Mouse (Mus musculus) midbrain, embryonic 10.5 days (tissue): ENCODE results near the gene Nup210. TPM values are rescaled to one million over a fixed set of nuclear protein-coding genes. Genes with fewer than 3 reads are reported as not detected.

Source experiments
- DNase-seq: peaks from one replicate; pipeline ENCODE4 v3.0.0-alpha.2; 2017; ENCODE audit warnings: low spot score
- H3K27ac ChIP-seq: fragments of 300-500 bp; sonication (generic); replicated peaks from 2 replicates; pipeline ENCODE4 v1.5.1; 2016; ENCODE audit warnings: mild to moderate bottlenecking
- H3K27me3 ChIP-seq: fragments of 300-500 bp; sonication (generic); 2 replicates; pipeline ENCODE4 v1.6.1; 2016; ENCODE audit warnings: low read depth, mild to moderate bottlenecking; ENCODE audit not compliant: poor library complexity, severe bottlenecking
- H3K36me3 ChIP-seq: fragments of 300-500 bp; sonication (generic); 2 replicates; pipeline ENCODE4 v1.6.1; 2016; ENCODE audit warnings: mild to moderate bottlenecking, moderate library complexity
- H3K4me1 ChIP-seq: fragments of 300-500 bp; sonication (generic); 2 replicates; pipeline ENCODE4 v1.6.1; 2016
- H3K4me3 ChIP-seq: fragments of 300-500 bp; sonication (generic); 2 replicates; pipeline ENCODE4 v1.5.1; 2016; ENCODE audit warnings: mild to moderate bottlenecking, moderate library complexity
- H3K9me3 ChIP-seq: fragments of 300-500 bp; sonication (generic); replicated peaks from 2 replicates; pipeline ENCODE4 v1.6.1; 2016; ENCODE audit warnings: mild to moderate bottlenecking
- WGBS: fragments of 180-500 bp; shearing (Covaris S2); methylation state at CpG from one replicate; pipeline ENCODE4 v1.1.7; 2016; 5-methylcytosine and 5-hydroxymethylcytosine counted together
- polyA plus RNA-seq: library from polyadenylated mRNA; unstranded; fragments of >200 nt; fragmentation: Nextera tagmentation; extraction: Ambion mirVana; gene quantifications from 2 replicates; pipeline ENCODE4 v1.2.1, GENCODE M21; 2016

Gene Nup210
- polyA plus RNA-seq, 1 experiment from 2014 or later, result 26.2 TPM

DNA sequence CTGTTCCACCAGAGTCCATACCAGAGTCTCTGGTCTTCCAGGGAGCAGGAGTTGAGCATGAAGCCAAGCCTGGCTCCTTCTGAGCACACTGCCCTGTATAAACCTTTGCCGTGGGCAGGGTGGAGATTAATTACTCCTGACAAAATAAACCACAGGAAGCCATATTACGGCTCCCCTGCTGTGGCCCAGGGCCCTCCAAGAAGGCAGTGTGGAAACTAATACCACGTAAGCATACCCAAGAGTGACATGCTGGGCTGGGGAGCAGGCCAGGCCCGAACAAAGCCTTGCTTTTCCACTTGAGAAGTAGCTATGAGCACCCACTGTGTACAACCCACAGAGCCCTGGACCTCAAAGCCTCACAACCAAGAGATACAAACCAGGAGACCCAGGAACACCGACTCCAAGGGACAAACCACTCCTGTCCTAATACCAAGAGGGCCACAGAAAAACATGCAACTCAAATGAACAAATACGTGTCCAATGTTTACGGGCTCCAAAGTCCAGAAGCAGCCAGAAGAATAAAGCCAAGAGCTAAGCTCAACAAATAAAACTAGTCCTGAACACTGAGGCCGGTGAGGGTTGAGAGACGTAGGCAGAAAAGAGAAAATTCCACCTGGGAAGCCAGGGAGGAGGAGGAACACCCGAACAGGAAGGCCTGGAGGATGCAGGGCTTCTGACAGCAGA is 24.3 kb downstream of the Nup210 start:
- 86% methylated on average over 10 of the region's 10 CpGs for WGBS
- H3K4me1 ChIP-seq, result no peaks in the 10 kb centered on the region
- H3K27me3 ChIP-seq, result no peaks in the 10 kb centered on the region
- peaks cover 95% of the 10 kb centered on the region for H3K36me3 ChIP-seq
- no peak overlapping the region for H3K27ac ChIP-seq
- no peak for DNase-seq
- no peak overlapping the region for H3K4me3 ChIP-seq
- H3K9me3 ChIP-seq, result no peaks in the 10 kb centered on the region; the same call in 1 of the 2 replicates

DNA sequence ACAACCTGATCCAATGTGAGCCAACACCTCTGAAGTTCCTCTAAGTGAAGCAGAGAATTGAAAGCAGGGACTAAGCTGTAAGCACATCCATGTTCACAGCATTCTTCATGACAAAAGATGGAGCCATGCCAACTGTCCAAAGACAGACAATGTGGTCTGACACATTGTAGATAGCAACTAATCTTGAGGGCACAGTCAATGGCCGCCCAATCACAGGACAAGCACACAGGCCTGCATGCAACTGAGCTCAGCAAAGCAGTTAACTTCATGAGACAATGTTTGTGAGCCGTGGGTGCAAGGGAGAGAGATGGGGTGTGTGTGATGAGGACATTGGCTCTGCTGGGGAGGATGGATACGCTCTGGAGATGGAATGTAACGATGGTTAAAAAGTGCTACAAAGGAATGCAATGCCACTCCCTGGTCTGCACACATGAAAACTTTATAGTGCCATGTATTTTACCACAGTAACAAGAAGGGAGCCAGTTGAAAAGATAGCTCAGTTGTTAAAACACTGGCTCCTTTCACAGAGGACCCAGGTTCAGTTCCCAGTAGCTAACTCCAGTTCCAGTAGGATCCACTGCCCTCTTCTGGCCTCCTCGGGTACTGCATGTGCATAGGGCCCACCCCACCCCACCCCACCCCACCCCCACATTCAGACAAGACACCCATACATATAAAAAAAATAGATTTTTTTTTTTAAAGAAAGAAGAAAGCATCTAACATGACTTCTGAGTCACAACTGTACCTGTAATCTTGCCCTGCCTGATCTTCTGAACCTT is 31.3 kb downstream of the Nup210 start:
- Histone ChIP-seq H3K4me1 (no peaks in the 10 kb centered on the region), H3K27ac (no peak overlapping the region), H3K9me3 (no peaks in the 10 kb centered on the region), H3K4me3 (no peak overlapping the region), H3K27me3 (no peaks in the 10 kb centered on the region), H3K36me3 (peaks cover 69% of the 10 kb centered on the region)
- 78% methylated on average over 5 of the region's 5 CpGs for WGBS
- DNase-seq, result peak; percentile 24

DNA sequence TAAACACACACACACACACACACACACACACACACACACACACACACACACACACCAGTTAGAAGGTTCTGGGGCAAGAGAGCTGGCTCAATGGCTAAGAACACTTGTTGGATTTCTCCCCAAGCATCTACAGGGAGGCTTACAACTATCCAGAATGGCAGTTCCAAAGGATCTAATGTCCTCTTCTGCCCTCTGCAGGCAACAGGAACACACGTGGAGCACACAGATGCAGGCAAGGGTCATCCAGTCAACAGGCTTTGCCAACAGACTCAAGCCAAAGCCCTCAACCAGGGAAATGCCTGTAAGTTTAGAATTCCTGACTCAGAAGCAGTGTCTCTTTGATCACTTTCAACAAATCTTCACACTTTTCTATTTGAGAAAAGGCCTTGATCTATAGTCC is 36.6 kb downstream of the Nup210 start:
- no peaks in the 10 kb centered on the region for H3K9me3 ChIP-seq
- H3K27ac ChIP-seq, result no peak overlapping the region
- H3K4me1 ChIP-seq, result no peaks in the 10 kb centered on the region
- H3K27me3 ChIP-seq, result no peaks in the 10 kb centered on the region
- 25% methylated on average over 1 of the region's 1 CpGs for WGBS
- no peak overlapping the region for H3K4me3 ChIP-seq
- no peak for DNase-seq
- peaks cover 59% of the 10 kb centered on the region for H3K36me3 ChIP-seq

DNA sequence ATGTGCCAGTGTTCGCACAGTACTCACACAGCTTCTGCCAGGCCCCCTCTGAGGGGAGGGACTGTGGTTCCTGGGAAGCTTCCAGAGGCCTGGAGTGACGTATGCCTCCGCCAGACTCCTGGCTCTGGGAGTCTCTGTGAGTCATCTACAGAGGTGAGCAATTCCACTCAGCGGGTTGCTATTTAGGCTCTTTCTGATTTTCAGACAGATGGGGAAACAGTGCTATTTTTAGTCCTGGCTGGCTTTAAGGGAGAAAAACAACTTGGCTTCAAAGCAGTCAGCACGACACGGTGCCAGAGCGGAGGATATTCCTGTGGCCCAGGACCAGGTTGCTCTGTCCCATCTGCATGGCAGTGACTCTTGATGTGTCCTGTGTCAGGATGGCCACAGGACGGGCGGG is 40.4 kb downstream of the Nup210 start:
- WGBS, result 91% methylated on average over 9 of the region's 9 CpGs
- H3K36me3 ChIP-seq, result peaks cover 81% of the 10 kb centered on the region
- H3K27ac ChIP-seq, result no peak overlapping the region
- DNase-seq, result no peak
- no peak overlapping the region for H3K4me3 ChIP-seq
- H3K27me3 ChIP-seq, result no peaks in the 10 kb centered on the region
- no peaks in the 10 kb centered on the region for H3K9me3 ChIP-seq
- H3K4me1 ChIP-seq, result no peaks in the 10 kb centered on the region

DNA sequence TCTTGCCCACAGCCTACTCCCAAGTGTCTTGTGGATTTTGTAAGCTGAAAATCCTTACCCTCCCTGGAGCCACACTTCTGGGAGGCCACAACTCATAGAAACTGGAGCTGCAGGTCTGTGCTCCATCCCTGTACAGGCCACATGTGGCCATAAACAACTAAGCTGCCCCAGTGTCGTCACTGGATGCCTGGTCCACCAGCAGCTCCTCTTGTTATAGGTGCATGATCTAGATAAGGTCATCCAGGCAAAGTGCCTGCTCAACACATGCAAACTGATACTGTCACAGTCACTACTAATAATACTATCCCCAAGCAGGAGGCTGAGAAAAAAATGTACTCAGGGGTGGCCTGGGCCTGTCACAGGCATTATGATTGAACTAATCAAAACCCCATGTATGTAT is 48.1 kb downstream of the Nup210 start:
- Histone ChIP-seq H3K27me3 (no peaks in the 10 kb centered on the region), H3K9me3 (no peaks in the 10 kb centered on the region), H3K36me3 (peaks cover 86% of the 10 kb centered on the region), H3K27ac (no peak overlapping the region), H3K4me3 (no peak overlapping the region), H3K4me1 (no peaks in the 10 kb centered on the region)
- WGBS, result 73% methylated on average over 1 of the region's 1 CpGs
- DNase-seq, result no peak

DNA sequence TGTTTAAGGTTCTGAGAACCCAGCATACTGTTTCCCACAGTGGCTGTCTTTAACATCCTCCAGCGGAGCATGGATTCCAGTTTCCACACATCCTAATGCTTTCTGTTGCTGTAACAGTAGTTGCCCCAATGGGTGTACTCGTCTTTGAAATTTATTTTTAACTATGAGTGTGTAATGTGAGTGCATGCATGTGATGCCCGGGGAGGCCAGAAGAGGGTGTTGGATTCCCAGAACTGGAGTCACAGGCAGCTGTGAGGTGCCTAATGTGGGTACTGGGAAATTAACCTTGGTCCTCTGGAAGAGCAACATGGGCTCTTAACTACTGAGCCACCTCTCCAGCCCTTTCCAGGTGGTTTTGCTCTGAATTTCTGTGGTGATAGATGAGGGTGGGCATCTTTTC is 49.6 kb downstream of the Nup210 start:
- Histone ChIP-seq H3K27ac (no peak overlapping the region), H3K9me3 (no peaks in the 10 kb centered on the region), H3K4me1 (no peaks in the 10 kb centered on the region), H3K36me3 (peaks cover 82% of the 10 kb centered on the region), H3K4me3 (no peak overlapping the region), H3K27me3 (no peaks in the 10 kb centered on the region)
- WGBS, result 93% methylated on average over 3 of the region's 3 CpGs
- DNase-seq, result no peak

DNA sequence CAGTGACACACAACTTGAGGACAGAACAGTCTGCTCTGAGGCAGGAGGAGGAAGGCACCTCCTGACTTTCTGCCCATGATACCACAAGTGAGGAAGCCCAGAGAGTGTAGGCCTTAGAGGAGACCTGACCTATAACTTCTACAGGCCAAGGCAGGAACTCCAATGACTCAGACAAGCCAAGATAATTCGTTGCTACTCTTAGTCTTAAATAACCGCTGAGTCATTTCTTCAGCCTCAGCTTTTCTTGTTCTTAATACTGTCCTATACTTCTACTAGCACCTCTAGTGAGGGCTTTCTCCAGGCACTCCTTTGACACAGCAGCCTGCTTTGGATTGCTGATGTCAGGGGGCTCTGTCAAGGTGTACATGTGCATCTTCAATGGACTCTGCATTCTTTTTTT is 55.3 kb downstream of the Nup210 start:
- Histone ChIP-seq H3K4me3 (no peak overlapping the region), H3K27ac (no peak overlapping the region), H3K4me1 (no peaks in the 10 kb centered on the region), H3K9me3 (no peaks in the 10 kb centered on the region), H3K36me3 (peaks cover 83% of the 10 kb centered on the region), H3K27me3 (no peaks in the 10 kb centered on the region)
- no peak for DNase-seq
- 92% methylated on average over 2 of the region's 2 CpGs for WGBS

DNA sequence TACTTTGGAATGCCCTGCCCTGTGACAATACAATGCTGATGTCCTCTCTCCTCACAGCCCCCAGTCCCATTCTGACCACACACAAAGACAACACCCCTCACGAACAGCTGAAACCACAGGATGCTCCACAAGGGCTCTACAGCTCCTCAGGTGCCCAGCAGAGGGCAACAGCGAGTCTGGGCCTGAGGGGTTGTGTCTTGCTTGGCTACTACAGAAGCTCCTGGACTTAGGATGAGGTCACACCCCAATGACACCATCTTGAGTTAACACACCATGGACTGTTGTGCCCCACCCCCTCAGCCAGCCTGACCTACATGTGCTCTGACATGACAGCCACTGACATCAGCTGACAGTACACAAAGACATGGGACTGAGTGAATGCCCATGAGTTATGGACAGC is 56.9 kb downstream of the Nup210 start:
- Histone ChIP-seq H3K9me3 (no peaks in the 10 kb centered on the region), H3K27ac (no peak overlapping the region), H3K4me1 (no peaks in the 10 kb centered on the region), H3K36me3 (peaks cover 79% of the 10 kb centered on the region), H3K4me3 (no peak overlapping the region), H3K27me3 (no peaks in the 10 kb centered on the region)
- WGBS, result 49% methylated on average over 2 of the region's 2 CpGs
- peak; percentile 42 for DNase-seq

DNA sequence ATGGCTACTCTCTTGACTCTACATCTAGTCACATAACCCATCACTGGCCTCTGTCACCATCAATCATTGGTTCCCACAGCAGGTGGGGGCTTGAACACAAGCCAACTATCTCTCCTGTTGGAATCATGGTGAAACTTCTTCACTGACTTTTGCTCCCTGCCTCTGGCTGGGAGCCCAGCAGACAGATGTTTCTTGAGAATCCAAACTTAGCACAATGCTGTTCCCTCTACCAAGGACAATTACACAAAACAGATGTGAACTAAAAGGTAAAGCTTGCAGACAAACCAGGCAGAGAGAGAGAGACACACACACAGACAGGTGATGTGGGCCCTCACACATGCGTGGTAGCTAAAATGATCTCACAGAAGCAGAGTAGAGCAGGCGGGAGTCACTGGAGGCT is 58.6 kb downstream of the Nup210 start:
- peaks cover 83% of the 10 kb centered on the region for H3K36me3 ChIP-seq
- no peaks in the 10 kb centered on the region for H3K9me3 ChIP-seq
- no peak overlapping the region for H3K4me3 ChIP-seq
- no peaks in the 10 kb centered on the region for H3K4me1 ChIP-seq
- DNase-seq, result no peak
- H3K27ac ChIP-seq, result no peak overlapping the region
- no peaks in the 10 kb centered on the region for H3K27me3 ChIP-seq
- 87% methylated on average over 2 of the region's 2 CpGs for WGBS

DNA sequence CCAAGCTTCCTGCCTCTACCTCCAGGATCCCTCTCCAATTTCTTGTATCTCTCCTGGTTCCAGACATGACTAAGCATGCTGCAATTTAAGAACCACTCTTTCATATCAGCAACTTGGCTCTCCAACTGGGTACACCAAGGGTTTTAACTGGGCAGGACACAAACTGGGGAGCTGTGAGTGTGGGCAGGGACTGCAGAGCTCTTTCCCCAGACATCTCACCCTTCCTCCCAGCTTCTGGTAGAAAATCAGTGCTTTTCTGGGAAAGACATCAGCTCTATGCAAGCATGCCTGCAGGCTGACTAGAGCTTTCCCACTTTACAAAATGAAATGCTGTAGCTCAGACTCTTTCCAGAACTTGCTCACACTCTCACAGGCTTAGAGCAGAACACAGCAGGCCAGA is 60.3 kb downstream of the Nup210 start:
- H3K4me3 ChIP-seq, result no peak overlapping the region
- peaks cover 86% of the 10 kb centered on the region for H3K36me3 ChIP-seq
- no peaks in the 10 kb centered on the region for H3K27me3 ChIP-seq
- H3K4me1 ChIP-seq, result no peaks in the 10 kb centered on the region
- no peak for DNase-seq
- no peaks in the 10 kb centered on the region for H3K9me3 ChIP-seq
- no peak overlapping the region for H3K27ac ChIP-seq

DNA sequence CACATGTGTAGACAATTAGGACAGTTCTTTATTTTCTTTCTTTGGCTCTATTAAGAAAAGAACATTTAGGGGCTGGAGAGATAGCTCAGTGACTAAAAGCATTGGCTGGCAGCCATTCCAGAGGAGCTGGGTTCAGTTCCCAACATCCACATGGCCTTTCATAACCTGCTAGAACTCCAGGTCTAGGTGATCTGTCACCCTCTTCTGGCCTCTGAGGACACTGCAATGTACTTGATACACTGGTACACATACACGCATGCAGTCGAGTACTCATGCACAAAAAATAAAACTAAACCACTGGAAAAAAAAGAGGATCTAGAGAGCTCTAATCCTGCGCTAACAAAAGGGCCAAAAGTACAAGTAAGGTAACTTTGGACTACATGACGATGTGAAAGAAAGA is 64.1 kb downstream of the Nup210 start:
- DNase-seq, result no peak
- WGBS, result 93% methylated on average over 4 of the region's 4 CpGs
- no peak overlapping the region for H3K27ac ChIP-seq
- H3K27me3 ChIP-seq, result no peaks in the 10 kb centered on the region
- H3K36me3 ChIP-seq, result peaks cover 81% of the 10 kb centered on the region
- no peaks in the 10 kb centered on the region for H3K4me1 ChIP-seq
- no peak overlapping the region for H3K4me3 ChIP-seq
- H3K9me3 ChIP-seq, result no peaks in the 10 kb centered on the region

DNA sequence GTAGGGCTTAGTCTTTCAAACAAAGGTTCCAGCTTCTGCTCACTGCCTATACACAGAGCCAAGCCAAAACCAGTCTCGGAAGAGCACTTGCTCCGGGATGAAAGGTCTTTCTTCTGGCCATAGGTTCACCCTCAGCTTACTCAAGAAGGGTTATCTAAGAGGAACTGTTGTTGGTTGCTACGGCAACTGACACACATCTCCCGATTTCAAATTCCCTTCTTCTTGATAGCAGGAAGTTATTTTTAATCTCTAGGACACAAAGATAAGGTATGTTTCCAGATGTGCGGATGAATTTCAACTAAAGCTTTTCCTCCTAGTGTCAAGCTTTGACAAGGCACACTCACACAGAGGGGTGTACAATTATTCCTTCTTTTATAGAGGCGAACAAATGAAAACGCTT is 68.6 kb downstream of the Nup210 start:
- Histone ChIP-seq H3K4me3 (no peak overlapping the region), H3K27me3 (no peaks in the 10 kb centered on the region), H3K27ac (no peak overlapping the region), H3K4me1 (no peaks in the 10 kb centered on the region), H3K9me3 (no peaks in the 10 kb centered on the region), H3K36me3 (peaks cover 73% of the 10 kb centered on the region)
- no peak for DNase-seq
- 88% methylated on average over 7 of the region's 7 CpGs for WGBS

DNA sequence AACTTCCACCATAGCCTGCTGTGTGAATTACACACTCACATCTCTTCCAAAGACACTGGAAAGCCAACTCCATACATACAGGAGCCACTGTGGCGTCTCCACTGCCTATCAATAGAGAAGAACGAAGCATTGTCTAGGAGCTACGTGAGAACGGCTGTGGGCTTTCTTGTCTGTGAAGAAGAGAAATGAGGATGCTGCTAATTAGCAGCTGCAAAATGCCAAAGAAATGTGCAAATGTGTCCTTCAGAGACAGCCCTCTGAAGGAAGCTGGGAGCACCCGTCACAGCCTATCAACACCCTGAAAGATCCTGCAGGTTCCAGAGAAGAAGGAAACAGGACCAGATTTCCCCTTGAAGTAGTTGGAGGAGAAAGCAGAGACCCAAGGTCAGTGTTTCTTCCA is 69.2 kb downstream of the Nup210 start:
- DNase-seq, result no peak
- Histone ChIP-seq H3K9me3 (no peaks in the 10 kb centered on the region), H3K27ac (no peak overlapping the region), H3K4me3 (no peak overlapping the region), H3K27me3 (no peaks in the 10 kb centered on the region), H3K36me3 (peaks cover 73% of the 10 kb centered on the region), H3K4me1 (no peaks in the 10 kb centered on the region)
- 93% methylated on average over 5 of the region's 5 CpGs for WGBS
